Mouse (Mus musculus) macrophage (primary cell): ENCODE measurements around the gene Cacng7. TPM values are rescaled to one million over a fixed set of nuclear protein-coding genes. Genes with fewer than 3 reads are reported as not detected.
"Not testable (repeated sequence)": the region's sequence is repeated elsewhere in the genome, so short reads cannot be mapped to it uniquely, and the experiment has no call there.

Experiments used
- H3K27ac ChIP-seq: fragments of 350-480 bp; formaldehyde crosslinking; 2 replicates; pipeline ENCODE4 v1.9.0; 2021
- H3K36me3 ChIP-seq: fragments of 350-480 bp; formaldehyde crosslinking; 2 replicates; pipeline ENCODE4 v1.9.0; 2021; ENCODE audit errors: inconsistent target
- H3K4me3 ChIP-seq: fragments of 350-480 bp; formaldehyde crosslinking; 2 replicates; pipeline ENCODE4 v1.9.0; 2021; ENCODE audit errors: inconsistent target
- H3K79me2 ChIP-seq: fragments of 350-480 bp; formaldehyde crosslinking; 2 replicates; pipeline ENCODE4 v1.9.0; 2021; ENCODE audit errors: inconsistent target
- WGBS: methylation state at CpG from one replicate; pipeline ENCODE4 v1.1.7; 2026; ENCODE audit warnings: inconsistent platforms; ENCODE audit not compliant: missing documents; 5-methylcytosine and 5-hydroxymethylcytosine counted together
- polyA plus RNA-seq: library from polyadenylated mRNA; stranded (reverse); fragments of 250-400 nt; gene quantifications from 3 replicates; pipeline ENCODE4 v1.2.4, GENCODE M21; 2018; ENCODE audit warnings: inconsistent platforms
- total RNA-seq, 78 experiments: library from RNA; depleted of rRNA; stranded (reverse); fragments of 250-400 nt; gene quantifications; 1 replicate in 9 of 78; 2 replicates in 24 of 78; 3 replicates in 43 of 78; 4 replicates in 2 of 78; pipeline ENCODE4 v1.2.4; 2018; ENCODE audit warnings: inconsistent platforms in 56 of 78

Gene Cacng7
- 1 to 10 TPM in 1 of 26 experiments, not detected in 25; 4.0 TPM for total RNA-seq (2018; cell fraction: chromatin; rRNA removed)
- total RNA-seq (2018; cell fraction: cytosol; rRNA removed), result not detected
- under 1 TPM in 1 of 26 experiments, not detected in 25; 0.62 TPM for total RNA-seq (2018; cell fraction: nucleus; rRNA removed)
- not detected in 3 replicates for polyA plus RNA-seq

DNA sequence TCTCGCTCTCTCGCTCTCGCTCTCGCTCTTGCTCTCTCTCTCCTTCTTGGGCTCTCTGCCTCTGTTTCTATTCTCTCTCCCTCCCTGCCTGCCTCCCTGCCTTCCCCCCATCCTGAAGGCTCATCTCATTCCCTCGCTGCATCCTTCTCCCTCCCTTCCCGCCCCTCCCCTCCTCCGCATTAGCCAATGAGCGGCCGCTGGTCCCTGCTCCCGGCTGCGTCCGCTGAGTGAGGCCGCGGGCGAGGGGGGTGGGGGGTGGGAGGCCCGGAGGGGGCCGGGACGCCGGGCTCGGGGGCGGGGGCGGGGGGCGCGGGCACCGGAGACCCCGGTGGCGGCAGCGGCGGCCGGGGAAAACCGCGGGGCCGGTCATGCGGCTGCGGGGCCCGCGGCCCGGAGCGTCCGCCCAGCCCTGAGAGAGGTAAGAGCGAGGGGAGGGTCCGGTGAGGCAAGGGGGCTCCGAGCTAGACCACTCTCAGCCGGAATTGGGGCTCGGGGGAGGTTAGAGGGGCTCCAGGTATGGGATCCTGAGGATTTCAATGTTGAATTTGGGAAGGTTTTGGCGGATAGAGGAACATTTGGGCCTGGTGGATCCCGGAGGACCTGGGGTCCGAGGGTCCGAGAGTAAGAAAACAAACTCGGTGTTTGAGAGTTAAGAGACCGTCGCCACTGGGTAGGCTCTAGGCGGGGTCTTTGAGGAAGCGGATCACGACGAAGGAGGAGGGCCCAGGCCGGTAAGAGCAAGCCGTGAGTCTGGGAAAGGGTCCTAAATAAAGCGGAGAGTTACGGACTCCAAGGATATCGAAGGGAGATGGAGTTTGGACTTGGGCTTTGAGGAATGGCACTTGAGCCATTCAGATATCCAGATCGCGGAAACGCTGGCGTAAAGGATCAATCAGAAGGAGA, at the start of gene Cacng7:
Gene Cacng7, plus strand, starts transcription at position 337 of the 903 bp plus-strand sequence.
- no peak within 1 kb of the TSS for H3K27ac ChIP-seq
- H3K36me3 ChIP-seq, result no peaks in the 10 kb centered on the region
- WGBS, result 15% methylated on average over 28 of the region's 65 CpGs
- H3K4me3 ChIP-seq, result no peak within 1 kb of the TSS
- no peaks in the 10 kb centered on the region for H3K79me2 ChIP-seq

DNA sequence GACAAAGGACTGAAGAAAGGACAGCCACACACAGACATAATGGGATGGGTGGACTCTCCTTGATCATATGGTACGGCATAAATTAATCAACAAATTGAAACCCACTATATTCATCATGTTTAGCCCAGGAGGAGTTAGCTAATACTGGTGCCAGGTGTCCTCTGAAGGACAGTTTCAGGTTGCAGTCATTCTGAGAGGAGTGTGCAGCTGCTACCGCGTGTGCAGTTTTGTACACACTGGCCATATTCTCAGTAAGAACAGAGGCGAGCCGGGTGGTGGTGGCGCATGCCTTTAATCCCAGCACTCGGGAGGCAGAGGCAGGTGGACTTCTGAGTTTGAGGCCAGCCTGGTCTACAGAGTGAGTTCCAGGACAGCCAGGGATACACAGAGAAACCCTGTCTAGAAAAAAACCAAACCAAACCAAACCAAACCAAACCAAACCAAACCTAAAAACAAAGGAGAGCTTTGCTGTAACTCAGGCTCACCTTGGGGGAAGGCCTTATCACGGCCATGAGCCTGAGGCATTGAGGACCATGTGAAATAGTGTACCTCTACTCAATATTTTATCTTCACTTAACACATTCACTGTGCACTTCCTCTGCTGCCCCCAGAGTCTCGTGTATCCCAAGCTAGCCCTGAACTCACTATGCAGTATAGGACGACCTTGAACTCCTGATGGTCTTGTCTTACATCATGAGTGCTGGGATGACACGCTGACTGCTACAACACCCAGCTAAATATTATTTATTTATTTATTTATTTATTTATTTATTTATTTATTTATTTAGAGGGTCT, 49.5 kb upstream of the Cacng7 start:
- H3K36me3 ChIP-seq, result no peaks in the 10 kb centered on the region
- H3K4me3 ChIP-seq, result no peak overlapping the region
- 90% methylated on average over 11 of the region's 11 CpGs for WGBS
- H3K27ac ChIP-seq, result no peak overlapping the region
- H3K79me2 ChIP-seq, result no peaks in the 10 kb centered on the region

DNA sequence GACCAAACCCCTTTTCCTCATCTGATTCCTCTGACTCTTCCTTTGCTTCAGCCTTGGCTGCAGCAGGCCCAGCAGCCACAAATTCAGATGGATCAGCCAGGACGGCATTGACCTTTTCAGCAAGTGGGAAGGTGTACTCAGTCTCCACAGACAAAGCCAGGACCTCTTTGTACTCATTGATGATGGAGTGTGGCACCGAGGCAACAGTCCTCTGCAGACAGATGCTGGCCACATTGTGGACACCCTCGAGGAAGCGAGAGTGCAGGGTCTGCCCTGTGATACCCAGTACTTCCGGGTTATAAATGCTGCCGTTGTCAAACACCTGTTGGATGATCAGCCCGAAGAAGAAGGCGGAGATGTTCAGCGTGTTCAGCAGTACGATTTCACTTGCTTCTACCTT, 48.2 kb upstream of the Cacng7 start:
- WGBS, result 89% methylated on average over 10 of the region's 10 CpGs
- Histone ChIP-seq H3K27ac (no peak overlapping the region), H3K36me3 (no peaks in the 10 kb centered on the region)

DNA sequence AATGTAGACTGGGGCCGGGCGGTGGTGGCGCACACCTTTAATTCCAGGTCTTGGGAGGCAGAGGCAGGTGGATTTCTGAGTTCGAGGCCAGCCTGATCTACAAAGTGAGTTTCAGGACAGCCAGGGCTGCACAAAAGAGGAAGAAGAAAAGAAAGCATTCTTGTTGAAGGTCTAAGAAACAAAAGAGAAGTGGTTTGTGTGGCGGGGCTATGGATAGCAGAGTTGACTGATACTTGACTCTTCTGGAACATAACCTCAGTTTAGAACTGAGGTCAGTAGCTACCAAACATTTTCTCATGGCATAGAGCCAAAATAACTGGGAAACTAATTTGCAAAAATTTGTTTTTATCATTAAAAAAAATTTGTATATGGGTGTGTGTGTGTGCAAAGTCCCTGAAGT, 46.7 kb upstream of the Cacng7 start:
- Histone ChIP-seq H3K79me2 (peaks cover 15% of the 10 kb centered on the region), H3K4me3 (no peak overlapping the region), H3K36me3 (no peaks in the 10 kb centered on the region), H3K27ac (0 out of 2 replicates have a peak overlapping the region, but pooled peaks have one; percentile 22)
- 78% methylated on average over 4 of the region's 5 CpGs for WGBS

More for the DNA sequence above, 48.2 kb upstream of the Cacng7 start:
- H3K4me3 ChIP-seq, result no peak overlapping the region
- peaks cover under 1% of the 10 kb centered on the region; the same call in 1 of the 2 replicates for H3K79me2 ChIP-seq

DNA sequence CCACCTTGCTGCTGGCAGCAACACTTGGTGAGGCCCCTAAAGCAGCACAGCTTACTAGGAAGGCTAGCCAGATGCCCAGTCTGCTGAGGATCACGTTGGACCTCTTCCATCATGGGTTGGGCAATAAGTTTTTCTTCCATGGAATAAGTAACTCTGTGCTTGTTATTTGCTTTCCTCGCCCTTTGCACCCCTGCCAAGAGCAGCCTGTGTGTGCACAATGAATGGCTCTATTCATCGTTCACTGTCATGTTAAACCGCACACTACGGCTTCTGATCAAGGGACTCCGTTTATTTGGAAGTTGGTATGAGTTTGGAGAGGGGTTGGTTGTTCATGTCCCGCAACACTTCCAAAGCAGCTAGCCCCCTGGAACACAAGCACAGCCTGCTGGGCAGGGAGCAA, 45.6 kb upstream of the Cacng7 start:
- 94% methylated on average over 7 of the region's 7 CpGs for WGBS
- Histone ChIP-seq H3K4me3 (no peak overlapping the region), H3K79me2 (peaks cover 26% of the 10 kb centered on the region), H3K36me3 (no peaks in the 10 kb centered on the region), H3K27ac (no peak overlapping the region)

DNA sequence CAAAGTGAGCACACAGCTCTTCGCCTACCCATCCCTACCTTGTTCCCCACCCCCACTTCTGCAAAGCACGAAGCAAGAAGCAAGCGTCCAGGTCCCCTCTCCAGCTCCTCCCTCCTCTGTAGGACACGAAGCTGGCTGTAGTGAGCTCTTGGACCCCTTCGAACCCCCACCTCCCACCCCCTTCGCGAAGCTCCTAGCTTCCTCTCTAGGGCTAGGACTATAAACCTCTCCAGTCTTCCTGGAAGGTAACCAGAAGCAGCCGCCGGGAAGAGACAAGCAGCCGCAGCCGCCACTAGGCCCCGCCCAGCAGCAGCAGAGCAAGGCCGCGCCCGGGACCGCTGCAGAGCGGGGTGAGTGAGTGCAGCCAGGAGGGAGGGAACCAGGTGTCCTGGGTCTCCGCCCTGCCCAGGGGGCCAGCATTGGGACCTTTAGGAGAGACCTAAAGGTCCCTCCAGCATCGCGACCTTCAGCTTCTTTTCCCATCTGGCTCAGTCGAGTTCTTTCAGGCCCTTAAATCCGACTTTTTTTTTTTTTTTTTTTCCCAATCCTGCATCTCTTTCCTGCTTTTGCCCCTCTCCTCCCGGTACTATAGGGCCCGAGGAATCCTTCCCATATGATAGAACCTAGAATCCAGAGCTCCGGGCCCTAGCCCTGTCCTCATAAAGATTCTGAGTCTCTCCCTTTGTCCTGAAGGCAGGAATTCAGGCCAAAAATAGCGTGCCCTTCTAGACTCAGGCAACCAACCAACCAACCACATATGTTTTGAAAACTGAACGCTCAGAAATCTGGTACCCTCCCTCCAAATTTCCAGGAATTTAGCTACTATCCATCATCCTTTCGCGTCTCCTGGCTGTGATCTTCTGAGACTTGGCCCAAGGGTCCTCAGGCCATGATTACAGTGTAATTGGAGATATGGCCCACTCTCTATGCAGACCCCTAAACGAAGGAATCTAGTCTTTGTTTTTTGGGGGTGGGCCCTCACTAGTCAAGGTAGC, 43.5 kb upstream of the Cacng7 start, which contains the start of the genes Myadm and Prkcg:
Gene Myadm, plus strand, starts transcription at position 105 of the 995 bp plus-strand sequence.
Gene Prkcg, plus strand, starts transcription at position 204 of the 995 bp plus-strand sequence.
- H3K36me3 ChIP-seq, result no peaks in the 10 kb centered on the region
- 10% methylated on average over 30 of the region's 30 CpGs for WGBS
- H3K27ac ChIP-seq, result peak within 1 kb of the TSS; percentile 73
- H3K79me2 ChIP-seq, result peaks cover 47% of the 10 kb centered on the region
- peak within 1 kb of the TSS; percentile 74 for H3K4me3 ChIP-seq

DNA sequence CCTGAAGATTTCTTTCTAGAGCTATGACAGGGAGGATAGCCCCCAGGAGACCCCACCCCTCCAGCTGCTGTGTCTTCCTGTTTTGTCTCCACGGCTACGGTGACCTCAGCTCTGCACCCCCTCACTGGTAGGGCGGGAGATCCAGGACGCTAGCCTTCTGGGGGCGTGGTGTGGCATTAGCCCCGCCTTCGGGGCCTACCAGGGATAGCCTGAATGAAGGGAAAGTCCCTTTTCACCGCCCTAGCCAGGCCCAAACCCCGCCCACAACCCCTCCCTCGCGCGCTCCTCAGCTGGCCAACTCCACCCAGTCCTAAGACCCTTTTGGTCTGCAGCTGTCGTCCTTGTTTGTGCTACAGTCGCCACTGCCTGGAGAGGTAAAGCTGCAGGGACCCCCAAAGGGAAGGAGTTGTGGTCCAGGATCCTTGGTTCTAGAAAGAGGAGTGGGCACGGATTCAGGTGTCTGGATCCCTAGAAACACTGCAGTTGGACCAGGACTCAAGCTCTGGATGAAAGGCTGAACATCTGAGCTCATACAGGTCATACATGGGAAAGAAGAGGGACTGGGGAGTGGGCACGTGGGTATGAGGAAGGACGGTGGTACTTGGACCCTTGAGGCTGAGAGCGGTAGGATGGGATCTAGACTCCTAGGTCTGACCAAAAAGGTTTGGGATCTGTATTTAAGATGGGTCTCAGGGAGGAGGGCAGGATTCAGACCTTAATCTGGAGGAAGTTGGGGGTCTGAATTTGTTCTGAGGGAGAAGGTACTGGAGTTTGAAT, 42.3 kb upstream of the Cacng7 start:
- WGBS, result 16% methylated on average over 18 of the region's 18 CpGs
- Histone ChIP-seq H3K79me2 (peaks cover 52% of the 10 kb centered on the region), H3K4me3 (peak overlapping the region; percentile 74), H3K27ac (peak overlapping the region; percentile 73), H3K36me3 (no peaks in the 10 kb centered on the region)

DNA sequence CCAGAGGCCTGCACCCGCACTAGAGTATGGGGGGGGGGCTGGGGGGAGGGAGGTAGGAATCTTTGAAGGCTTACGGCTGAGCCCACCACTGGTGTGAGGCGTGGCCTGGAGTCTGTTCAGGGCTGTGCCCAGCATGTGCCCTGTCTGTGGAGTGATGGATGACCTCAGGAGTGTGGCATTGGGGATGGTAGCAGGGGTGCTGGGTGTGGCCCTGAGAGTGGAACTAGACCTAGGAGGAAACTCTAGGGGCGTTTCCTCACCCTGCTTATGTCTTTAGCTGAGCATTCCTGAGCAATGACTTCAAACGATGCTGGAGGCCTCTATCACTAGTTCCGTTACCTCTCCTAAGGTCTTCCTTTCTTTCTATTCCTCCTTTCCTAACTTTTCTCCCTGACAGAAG, 41.6 kb upstream of the Cacng7 start:
- Histone ChIP-seq H3K79me2 (peaks cover 55% of the 10 kb centered on the region), H3K4me3 (peak overlapping the region; percentile 74), H3K36me3 (no peaks in the 10 kb centered on the region), H3K27ac (peak overlapping the region; percentile 73)
- 73% methylated on average over 6 of the region's 6 CpGs for WGBS

DNA sequence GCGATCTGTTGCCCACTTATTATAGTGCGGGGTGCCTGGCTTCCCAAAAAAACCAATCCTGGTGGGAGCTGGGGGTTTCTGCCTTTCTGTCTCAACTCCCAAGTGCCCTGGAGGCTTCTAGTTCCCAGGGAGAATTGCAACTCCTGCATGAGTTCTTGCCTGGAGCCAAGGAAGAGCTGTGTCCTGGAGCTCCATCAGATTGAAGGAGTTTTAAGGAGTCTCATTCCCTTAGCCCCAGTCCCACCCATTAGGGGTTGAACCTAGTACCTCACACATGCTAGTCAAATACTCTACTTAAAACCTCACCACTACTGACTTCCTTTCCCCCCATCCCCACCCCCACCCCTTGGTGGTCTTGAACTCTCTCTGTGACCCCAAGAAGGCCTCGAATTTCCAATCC, 41.0 kb upstream of the Cacng7 start:
- Histone ChIP-seq H3K79me2 (peaks cover 60% of the 10 kb centered on the region), H3K27ac (peak overlapping the region; percentile 73), H3K36me3 (peaks cover 3% of the 10 kb centered on the region; the same call in 1 of the 2 replicates), H3K4me3 (peak overlapping the region; percentile 74)
- 87% methylated on average over 3 of the region's 3 CpGs for WGBS

DNA sequence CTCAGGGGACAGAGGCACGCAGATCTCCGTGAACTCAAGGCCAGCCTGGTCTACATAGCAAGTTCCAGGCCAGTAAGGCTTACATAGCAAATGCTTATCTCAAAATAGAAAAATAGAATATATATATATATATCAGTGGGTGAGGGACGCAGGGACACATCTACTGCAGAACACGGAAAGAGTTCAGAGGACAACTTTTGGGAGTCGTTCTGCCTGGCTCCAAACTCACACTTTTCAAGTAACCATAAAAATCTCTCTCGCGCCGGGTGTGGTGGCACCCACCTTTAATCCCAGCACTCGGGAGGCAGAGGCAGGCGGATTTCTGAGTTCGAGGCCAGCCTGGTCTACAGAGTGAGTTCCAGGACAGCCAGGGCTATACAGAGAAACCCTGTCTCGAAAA, 40.5 kb upstream of the Cacng7 start:
- 93% methylated on average over 10 of the region's 12 CpGs for WGBS
- H3K4me3 ChIP-seq, result peak overlapping the region; percentile 74
- H3K36me3 ChIP-seq, result not testable (repeated sequence)
- H3K79me2 ChIP-seq, result peaks cover 65% of the 10 kb centered on the region
- peak overlapping the region; percentile 73 for H3K27ac ChIP-seq

DNA sequence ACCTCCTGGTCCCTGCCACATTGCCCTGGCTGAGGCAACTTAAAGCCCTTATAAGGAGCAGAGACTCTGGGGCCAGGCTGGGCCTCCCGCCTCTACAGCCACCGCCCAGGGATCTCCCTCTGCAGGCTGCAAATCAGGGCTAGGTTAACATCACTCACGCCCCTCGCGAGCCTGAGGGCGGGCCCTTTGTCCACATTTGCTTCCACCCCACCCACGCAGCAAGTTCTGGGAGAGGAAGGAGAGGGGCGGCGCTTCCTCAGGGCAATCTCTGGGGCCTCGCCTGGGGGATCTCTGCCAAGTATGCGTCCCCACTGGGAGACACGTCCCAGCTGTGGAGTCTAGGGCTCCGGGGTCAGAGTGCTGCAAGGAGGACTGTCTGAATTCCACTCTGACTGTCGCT, 40.0 kb upstream of the Cacng7 start:
- Histone ChIP-seq H3K79me2 (peaks cover 71% of the 10 kb centered on the region), H3K36me3 (peaks cover 13% of the 10 kb centered on the region), H3K27ac (peak overlapping the region; percentile 73), H3K4me3 (peak overlapping the region; percentile 74)
- WGBS, result 4% methylated on average over 14 of the region's 14 CpGs

DNA sequence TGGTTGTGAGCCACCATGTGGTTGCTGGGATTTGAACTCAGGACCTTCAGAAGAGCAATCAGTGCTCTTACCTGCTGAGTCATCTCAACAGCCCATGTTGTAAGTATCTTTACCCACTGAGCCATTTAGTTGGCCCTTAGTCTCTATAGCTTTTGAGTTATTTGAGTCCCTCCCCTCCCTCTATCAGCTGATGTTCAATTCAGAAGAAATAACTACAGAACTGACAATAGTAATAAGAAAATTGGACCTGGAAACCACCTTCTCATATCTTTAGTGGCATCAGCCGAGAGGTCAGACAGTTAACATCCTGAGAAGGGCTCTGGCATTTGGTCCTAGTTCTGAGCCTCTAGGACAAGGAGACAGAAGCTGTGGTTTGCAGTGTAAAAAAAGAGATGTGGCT, 38.0 kb upstream of the Cacng7 start:
- peaks cover 80% of the 10 kb centered on the region for H3K79me2 ChIP-seq
- peak overlapping the region; percentile 70 for H3K27ac ChIP-seq
- WGBS, result 63% methylated on average over 1 of the region's 1 CpGs
- peaks cover 24% of the 10 kb centered on the region for H3K36me3 ChIP-seq
- no peak overlapping the region for H3K4me3 ChIP-seq
